Mouse (Mus musculus) leukemia stem cell, adult 10-12 weeks (primary cell): ENCODE measurements around the gene Fst. TPM values are rescaled to one million over a fixed set of nuclear protein-coding genes. Genes with fewer than 3 reads are reported as not detected.

ENCODE experiments used
- polyA plus RNA-seq: library from polyadenylated mRNA; stranded (reverse); fragments of >175 nt; gene quantifications from 2 replicates; pipeline ENCODE4 v1.2.3, GENCODE M21; 2012; ENCODE audit warnings: low replicate concordance

The Fst gene
- polyA plus RNA-seq = not detected in 2 replicates

GRCm38 (mm10) chr13:114458886-114459700 is at the start of gene Fst:
Fst (minus strand) TSS chr13:114458951.

Other genes starting within 250 kb of the Fst start
- gene Ndufs4, start 70.7 kb downstream of the Fst start, polyA plus RNA-seq = 0.90 and 2.7 TPM in 2 replicates